Mouse (Mus musculus) gastrocnemius, postnatal 36 days (tissue): ENCODE measurements around the gene Zswim5. TPM values are rescaled to one million over a fixed set of nuclear protein-coding genes. Genes with fewer than 3 reads are reported as not detected.
A peak's percentile ranks its signal among the peaks of the same experiment; 100 is the strongest.
"Not testable (repeated sequence)": the region's sequence is repeated elsewhere in the genome, so short reads cannot be mapped to it uniquely, and the experiment has no call there.

Experiments used
- DNase-seq, 2 experiments: peaks; one replicate each; pipeline ENCODE4 v3.0.0; 2022
- intact Hi-C: fragments of 180-260 bp; cut with DNase I; formaldehyde crosslinking; loops from one replicate; pipeline ENCODE4 v1.15.1; 2025
- long read RNA-seq, 2 experiments: library from polyadenylated mRNA; stranded (forward); transcript quantifications; one replicate each; pipeline ENCODE4 v2.0.0; 2021
- total RNA-seq, 2 experiments: library from RNA; stranded (reverse); gene quantifications; 2 replicates each; pipeline ENCODE4 v1.2.3; 2021

Zswim5 gene
- total RNA-seq: under 1 TPM; 0.05 to 0.08 TPM
- long read RNA-seq, experiment 1: 0 reads
- long read RNA-seq, experiment 2: 0 reads

GRCm38 (mm10) chr4:116876995-116877728 lies at the start of gene Zswim5:
Zswim5 (plus strand) TSS chr4:116877376.
- peak; percentile 11 to 32 for DNase-seq
- intact Hi-C loops: no loop called here

- no peak for DNase-seq
- intact Hi-C loops: loop anchor here (2.0 to 5.0 kb wide), 2 partner anchors 165 to 304 kb away; partner anchors contain the start of gene Plk3
These were observed 49.4 kb upstream of the Zswim5 start for GRCm38 (mm10) chr4:116827819-116828218.

GRCm38 (mm10) chr4:116829364-116830069 lies 47.7 kb upstream of the Zswim5 start:
- intact Hi-C loops: loop anchor here (5.0 kb wide), 1 partner anchor 303 kb away; the partner anchor contains the start of gene Plk3
- no peak for DNase-seq

- intact Hi-C loops: no loop called here
- no peak for DNase-seq
These were observed 47.2 kb upstream of the Zswim5 start for GRCm38 (mm10) chr4:116830070-116830368.

GRCm38 (mm10) chr4:116838999-116839398 lies 38.2 kb upstream of the Zswim5 start:
- intact Hi-C loops: no loop called here
- no peak for DNase-seq

GRCm38 (mm10) chr4:116840096-116840495 lies 37.1 kb upstream of the Zswim5 start:
- intact Hi-C loops, DNase-seq: not testable (repeated sequence)

- no peak for DNase-seq
- intact Hi-C loops: no loop called here
These were observed 36.3 kb upstream of the Zswim5 start for GRCm38 (mm10) chr4:116840841-116841240.

- intact Hi-C loops: no loop called here
- no peak for DNase-seq
These were observed 32.9 kb upstream of the Zswim5 start for GRCm38 (mm10) chr4:116844324-116844723.

- no peak for DNase-seq
- intact Hi-C loops: no loop called here
These were observed 27.3 kb upstream of the Zswim5 start for GRCm38 (mm10) chr4:116849901-116850300.

- no peak for DNase-seq
- intact Hi-C loops: no loop called here
These were observed 22.9 kb upstream of the Zswim5 start for GRCm38 (mm10) chr4:116854286-116854685.

- intact Hi-C loops: no loop called here
These were observed 20.0 kb upstream of the Zswim5 start for GRCm38 (mm10) chr4:116857203-116857602.

GRCm38 (mm10) chr4:116859711-116860110 lies 17.5 kb upstream of the Zswim5 start:
- intact Hi-C loops: no loop called here
- no peak for DNase-seq

More at GRCm38 (mm10) chr4:116857203-116857602, 20.0 kb upstream of the Zswim5 start:
- no peak for DNase-seq

- DNase-seq: no peak
- intact Hi-C loops: no loop called here
These were observed 15.2 kb upstream of the Zswim5 start for GRCm38 (mm10) chr4:116862023-116862422.

GRCm38 (mm10) chr4:116869898-116870297 lies 7.3 kb upstream of the Zswim5 start:
- intact Hi-C loops: no loop called here
- no peak for DNase-seq

- intact Hi-C loops: no loop called here
- DNase-seq: no peak
These were observed 2.6 kb upstream of the Zswim5 start for GRCm38 (mm10) chr4:116874595-116874994.

- DNase-seq: no peak
- intact Hi-C loops: no loop called here
These were observed 564 bp upstream of the Zswim5 start for GRCm38 (mm10) chr4:116876630-116876994.

GRCm38 (mm10) chr4:116877729-116878321 lies 649 bp downstream of the Zswim5 start:
- intact Hi-C loops: no loop called here
- peak in 1 of 2 experiments; percentile 28 for DNase-seq

- DNase-seq: no peak
- intact Hi-C loops: no loop called here
These were observed 1.3 kb downstream of the Zswim5 start for GRCm38 (mm10) chr4:116878491-116878890.

- intact Hi-C loops: no loop called here
- DNase-seq: no peak
These were observed 5.5 kb downstream of the Zswim5 start for GRCm38 (mm10) chr4:116882679-116883078.

GRCm38 (mm10) chr4:116894200-116895080 lies 17.3 kb downstream of the Zswim5 start:
- no peak for DNase-seq
- intact Hi-C loops: no loop called here
